Mouse (Mus musculus) CH12.LX (cell line): ENCODE data around the gene Car10.

Experiments
- CTCF ChIP-seq, 2 experiments: IDR thresholded peaks in 1 of 2; conservative IDR thresholded peaks in 1 of 2; 2 replicates each; pipeline ENCODE4 v1.5.1; 2011 to 2012; ENCODE audit warnings: low read depth in 2 of 2, low read length in 2 of 2, improper control_type of control experiment in 1 of 2, inconsistent platforms in 1 of 2, mild to moderate bottlenecking in 1 of 2, moderate library complexity in 1 of 2
- MAFK ChIP-seq: IDR thresholded peaks from 2 replicates; pipeline ENCODE4 v1.6.1; 2011; ENCODE audit warnings: low read length, improper control_type of control experiment; ENCODE audit not compliant: insufficient replicate concordance
- MEF2A ChIP-seq: IDR thresholded peaks from 2 replicates; pipeline ENCODE4 v1.6.1; 2014; ENCODE audit warnings: low read depth, mild to moderate bottlenecking, inconsistent platforms, low read length, improper control_type of control experiment, borderline replicate concordance
- NRF1 ChIP-seq: IDR thresholded peaks from 2 replicates; pipeline ENCODE4 v1.6.1; 2014; ENCODE audit warnings: low read depth, mild to moderate bottlenecking, inconsistent platforms, low read length, improper control_type of control experiment, moderate library complexity

DNA sequence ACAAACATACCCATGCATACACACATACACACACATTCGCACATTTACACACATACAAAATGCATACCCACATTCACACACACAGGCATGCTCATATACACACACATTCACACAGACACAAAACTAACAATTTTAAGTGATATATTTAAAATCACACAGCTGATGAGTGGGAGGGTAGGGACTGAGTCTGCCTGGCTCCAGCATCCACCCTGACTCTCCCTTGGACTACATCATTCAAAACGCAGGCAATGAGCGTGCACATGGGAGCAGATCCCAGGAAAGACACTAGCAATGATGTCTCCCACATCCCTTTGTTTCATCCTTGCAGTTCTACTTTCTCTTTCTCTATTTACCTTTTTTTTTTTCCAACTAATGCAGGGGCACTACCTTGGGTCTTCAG is 548.4 kb downstream of the Car10 start:
- TF ChIP-seq CTCF (conservative IDR thresholded peaks at IDR 0.05 in 1 of 2, IDR thresholded peaks at IDR 0.05 in 1 of 2; ENCODE audit: low read depth in 2 of 2, low read length in 2 of 2) (no peak), MAFK (no peak), NRF1 (no peak), MEF2A (no peak)
